Mouse (Mus musculus) neural tube, embryonic 11.5 days (tissue): ENCODE data around the gene 1110017D15Rik. TPM values are rescaled to one million over a fixed set of nuclear protein-coding genes. Genes with fewer than 3 reads are reported as not detected.

Experiments used
- ATAC-seq: fragments of 200-750 bp; cut with Nextera tagmentation; 2 replicates; pipeline ENCODE4 v1.8.0; 2017; ENCODE audit warnings: moderate number of reproducible peaks, mild to moderate bottlenecking, moderate TSS enrichment, moderate library complexity; ENCODE audit not compliant: insufficient read depth, low FRiP score, low TSS enrichment
- DNase-seq: peaks from one replicate; pipeline ENCODE4 v3.0.0-alpha.2; 2015; ENCODE audit warnings: low spot score
- H3K27ac ChIP-seq: fragments of 300-500 bp; sonication (generic); 2 replicates; pipeline ENCODE4 v1.5.1; 2014; ENCODE audit warnings: low read depth, mild to moderate bottlenecking, low read length
- H3K27me3 ChIP-seq: fragments of 300-500 bp; sonication (generic); 2 replicates; pipeline ENCODE4 v1.6.1; 2014; ENCODE audit warnings: mild to moderate bottlenecking, low read length, mixed read lengths; ENCODE audit not compliant: control insufficient read depth, insufficient read depth
- H3K36me3 ChIP-seq: fragments of 300-500 bp; sonication (generic); 2 replicates; pipeline ENCODE4 v1.6.1; 2014; ENCODE audit warnings: mild to moderate bottlenecking, low read length, moderate library complexity, mixed read lengths; ENCODE audit not compliant: control insufficient read depth, insufficient read depth
- H3K4me1 ChIP-seq: fragments of 300-500 bp; sonication (generic); 2 replicates; pipeline ENCODE4 v1.6.1; 2014; ENCODE audit warnings: low read length, mixed read lengths; ENCODE audit not compliant: control insufficient read depth, insufficient read depth
- H3K4me2 ChIP-seq: fragments of 300-500 bp; sonication (generic); 2 replicates; pipeline ENCODE4 v1.6.1; 2014; ENCODE audit warnings: low read depth, mild to moderate bottlenecking, moderate library complexity
- H3K4me3 ChIP-seq: fragments of 300-500 bp; sonication (generic); 2 replicates; pipeline ENCODE4 v1.5.1; 2014; ENCODE audit warnings: low read depth, low read length
- H3K9ac ChIP-seq: fragments of 300-500 bp; sonication (generic); 2 replicates; pipeline ENCODE4 v1.6.1; 2014; ENCODE audit warnings: mild to moderate bottlenecking, low read length
- H3K9me3 ChIP-seq: fragments of 300-500 bp; sonication (generic); 2 replicates; pipeline ENCODE4 v1.6.1; 2016; ENCODE audit warnings: low read length; ENCODE audit not compliant: control insufficient read depth
- WGBS: fragments of 180-500 bp; shearing (Covaris S2); extraction: QIAGEN DNeasy Blood & Tissue Kit; methylation state at CpG from one replicate; pipeline ENCODE4 v1.1.7; 2014; 5-methylcytosine and 5-hydroxymethylcytosine counted together
- polyA plus RNA-seq: library from polyadenylated mRNA; unstranded; fragments of >200 nt; fragmentation: Nextera tagmentation; extraction: Ambion mirVana; gene quantifications from 2 replicates; pipeline ENCODE4 v1.2.1, GENCODE M21; 2014

Gene 1110017D15Rik
- polyA plus RNA-seq = 2.5 and 3.4 TPM in 2 replicates

GRCm38 (mm10) chr4:41517233-41517632 lies at the start of gene 1110017D15Rik:
1110017D15Rik (minus strand) TSS chr4:41517333.
- Histone ChIP-seq H3K9me3 (no peaks in the 10 kb centered on the region), H3K9ac (no peak within 1 kb of the TSS), H3K4me3 (no peak within 1 kb of the TSS), H3K4me2 (no peak within 1 kb of the TSS), H3K27me3 (no peaks in the 10 kb centered on the region), H3K36me3 (no peaks in the 10 kb centered on the region), H3K27ac (no peak within 1 kb of the TSS), H3K4me1 (no peaks in the 10 kb centered on the region)
- 84% methylated on average over 2 of the region's 2 CpGs for WGBS
- DNase-seq = no peak
- no peak for ATAC-seq

- 6% methylated on average over 3 of the region's 3 CpGs for WGBS
- no peak overlapping the region; the same call in 1 of the 2 replicates for H3K4me2 ChIP-seq
- H3K4me3 ChIP-seq = no peak overlapping the region
- no peak overlapping the region for H3K27ac ChIP-seq
- H3K9me3 ChIP-seq = no peaks in the 10 kb centered on the region
- 0 out of 2 replicates have a peak, but pooled peaks cover 2% of the 10 kb centered on the region for H3K27me3 ChIP-seq
- no peak for ATAC-seq
- H3K4me1 ChIP-seq = peaks cover 7% of the 10 kb centered on the region; the same call in 1 of the 2 replicates
- no peak overlapping the region for H3K9ac ChIP-seq
- DNase-seq = no peak
- no peaks in the 10 kb centered on the region for H3K36me3 ChIP-seq
Observed at GRCm38 (mm10) chr4:41566123-41566522, 49.0 kb upstream of the 1110017D15Rik start.

GRCm38 (mm10) chr4:41563297-41563696 lies 46.2 kb upstream of the 1110017D15Rik start:
- 96% methylated on average over 5 of the region's 5 CpGs for WGBS
- no peak for ATAC-seq
- no peak for DNase-seq

GRCm38 (mm10) chr4:41557092-41557491 lies 40.0 kb upstream of the 1110017D15Rik start:
- no peak for DNase-seq
- H3K9me3 ChIP-seq = no peaks in the 10 kb centered on the region
- 70% methylated on average over 3 of the region's 3 CpGs for WGBS
- H3K4me3 ChIP-seq = no peak overlapping the region
- no peaks in the 10 kb centered on the region for H3K36me3 ChIP-seq
- no peak overlapping the region for H3K4me2 ChIP-seq
- H3K27ac ChIP-seq = no peak overlapping the region
- no peaks in the 10 kb centered on the region for H3K27me3 ChIP-seq
- no peak for ATAC-seq
- H3K9ac ChIP-seq = no peak overlapping the region
- H3K4me1 ChIP-seq = no peaks in the 10 kb centered on the region; the same call in 1 of the 2 replicates

More at GRCm38 (mm10) chr4:41563297-41563696, 46.2 kb upstream of the 1110017D15Rik start:
- Histone ChIP-seq H3K27ac (no peak overlapping the region), H3K4me2 (no peak overlapping the region), H3K9me3 (no peaks in the 10 kb centered on the region), H3K36me3 (no peaks in the 10 kb centered on the region), H3K9ac (no peak overlapping the region), H3K4me1 (peaks cover 7% of the 10 kb centered on the region; the same call in 1 of the 2 replicates), H3K4me3 (no peak overlapping the region), H3K27me3 (0 out of 2 replicates have a peak, but pooled peaks cover 2% of the 10 kb centered on the region)

- Histone ChIP-seq H3K27me3 (no peaks in the 10 kb centered on the region), H3K27ac (no peak overlapping the region), H3K4me3 (no peak overlapping the region), H3K4me2 (no peak overlapping the region), H3K9ac (no peak overlapping the region), H3K9me3 (no peaks in the 10 kb centered on the region), H3K36me3 (no peaks in the 10 kb centered on the region), H3K4me1 (no peaks in the 10 kb centered on the region; the same call in 1 of the 2 replicates)
- 59% methylated on average over 5 of the region's 5 CpGs for whole genome bisulfite sequencing
- no peak for ATAC-seq
- no peak for DNase-seq
Observed at GRCm38 (mm10) chr4:41556311-41556953, 39.3 kb upstream of the 1110017D15Rik start.

- Histone ChIP-seq H3K4me2 (no peak overlapping the region), H3K27me3 (no peaks in the 10 kb centered on the region), H3K4me1 (no peaks in the 10 kb centered on the region; the same call in 1 of the 2 replicates), H3K27ac (no peak overlapping the region), H3K9ac (no peak overlapping the region), H3K4me3 (no peak overlapping the region), H3K9me3 (no peaks in the 10 kb centered on the region), H3K36me3 (no peaks in the 10 kb centered on the region)
- DNase-seq = no peak
- WGBS = 78% methylated on average over 14 of the region's 14 CpGs
- ATAC-seq = no peak
Observed at GRCm38 (mm10) chr4:41554994-41555663, 38.0 kb upstream of the 1110017D15Rik start.

- H3K27ac ChIP-seq = no peak overlapping the region
- no peak for ATAC-seq
- DNase-seq = no peak
Observed at GRCm38 (mm10) chr4:41553116-41553515, 36.0 kb upstream of the 1110017D15Rik start.

GRCm38 (mm10) chr4:41552529-41552928 lies 35.4 kb upstream of the 1110017D15Rik start:
- no peaks in the 10 kb centered on the region for H3K27me3 ChIP-seq
- H3K4me2 ChIP-seq = no peak overlapping the region
- peak; percentile 79 for DNase-seq
- no peak overlapping the region for H3K27ac ChIP-seq
- no peak for ATAC-seq
- H3K4me1 ChIP-seq = no peaks in the 10 kb centered on the region; the same call in 1 of the 2 replicates
- 37% methylated on average over 6 of the region's 6 CpGs for WGBS
- H3K36me3 ChIP-seq = no peaks in the 10 kb centered on the region
- no peak overlapping the region for H3K9ac ChIP-seq
- H3K9me3 ChIP-seq = no peaks in the 10 kb centered on the region
- H3K4me3 ChIP-seq = no peak overlapping the region

More at GRCm38 (mm10) chr4:41553116-41553515, 36.0 kb upstream of the 1110017D15Rik start:
- H3K4me2 ChIP-seq = no peak overlapping the region
- H3K9ac ChIP-seq = no peak overlapping the region
- no peaks in the 10 kb centered on the region; the same call in 1 of the 2 replicates for H3K4me1 ChIP-seq
- WGBS = 75% methylated on average over 11 of the region's 11 CpGs
- H3K4me3 ChIP-seq = no peak overlapping the region
- H3K27me3 ChIP-seq = no peaks in the 10 kb centered on the region
- no peaks in the 10 kb centered on the region for H3K9me3 ChIP-seq
- no peaks in the 10 kb centered on the region for H3K36me3 ChIP-seq
